Mouse (Mus musculus): ENCODE results near the gene Fam168b.

Fam168b gene

DNA sequence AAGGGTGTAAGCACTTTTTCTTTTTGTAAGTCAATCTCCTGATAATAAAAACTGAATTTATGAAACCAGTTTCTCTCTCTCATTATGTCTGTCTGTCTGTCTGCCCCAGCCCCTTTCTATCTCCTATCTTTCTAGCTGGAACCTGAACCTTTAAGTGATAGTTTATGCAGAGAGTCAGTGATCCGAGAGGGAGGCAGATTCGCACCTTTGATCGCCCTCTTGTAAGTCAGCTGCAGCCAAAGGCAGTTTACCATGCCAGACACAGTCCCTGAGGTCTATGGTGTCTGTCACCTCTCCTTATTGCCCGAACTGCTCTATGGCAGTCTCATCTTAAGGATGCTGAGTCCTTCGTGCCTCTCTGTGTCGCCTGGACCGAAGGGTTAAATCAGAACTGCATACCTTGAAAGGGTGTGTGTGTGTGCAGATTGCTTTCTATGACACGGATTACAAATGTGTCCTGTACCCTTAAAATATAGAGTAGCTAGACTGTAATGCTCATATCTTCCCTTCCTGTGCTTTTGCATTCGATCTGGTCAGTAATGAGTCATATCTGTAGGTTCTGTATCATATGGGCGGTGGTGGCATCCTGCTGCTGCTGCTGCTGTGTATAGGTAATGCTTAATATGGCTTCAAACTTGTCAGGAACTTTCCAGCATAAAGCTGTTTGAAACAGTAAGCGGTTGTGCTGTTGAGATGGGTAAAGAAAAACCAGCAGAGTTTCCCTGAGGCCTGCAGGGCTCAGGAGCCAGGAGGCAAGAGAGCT lies 9.4 kb upstream of the Fam168b start:
- in situ Hi-C loops (cut with MboI, MseI), result loop anchor here (25.0 kb wide), 1 partner anchor 365 kb away; the partner anchor contains the start of gene Prss39

DNA sequence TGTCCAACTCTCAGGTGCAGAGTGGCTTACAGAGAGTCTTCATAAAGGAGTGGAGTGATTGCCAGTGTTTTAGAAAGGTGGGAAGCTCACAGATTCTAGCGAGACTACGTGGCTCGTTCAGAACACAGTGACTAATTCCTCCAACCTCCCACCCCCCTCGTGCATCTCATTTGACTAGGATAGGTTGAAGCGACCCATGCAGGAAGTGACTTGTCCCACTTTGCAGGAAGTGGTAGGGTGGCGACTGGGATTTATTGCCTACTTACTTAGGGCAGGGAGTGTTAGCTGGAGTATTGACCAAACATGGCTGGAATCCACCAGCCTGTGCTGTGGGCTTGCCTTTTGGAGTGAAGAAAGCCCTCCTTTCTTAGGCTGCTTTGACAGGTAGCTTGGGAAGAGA lies 8.7 kb upstream of the Fam168b start:
- in situ Hi-C loops (cut with MboI, MseI), result loop anchor here (25.0 kb wide), 1 partner anchor 364 kb away; the partner anchor contains the start of gene Prss39

DNA sequence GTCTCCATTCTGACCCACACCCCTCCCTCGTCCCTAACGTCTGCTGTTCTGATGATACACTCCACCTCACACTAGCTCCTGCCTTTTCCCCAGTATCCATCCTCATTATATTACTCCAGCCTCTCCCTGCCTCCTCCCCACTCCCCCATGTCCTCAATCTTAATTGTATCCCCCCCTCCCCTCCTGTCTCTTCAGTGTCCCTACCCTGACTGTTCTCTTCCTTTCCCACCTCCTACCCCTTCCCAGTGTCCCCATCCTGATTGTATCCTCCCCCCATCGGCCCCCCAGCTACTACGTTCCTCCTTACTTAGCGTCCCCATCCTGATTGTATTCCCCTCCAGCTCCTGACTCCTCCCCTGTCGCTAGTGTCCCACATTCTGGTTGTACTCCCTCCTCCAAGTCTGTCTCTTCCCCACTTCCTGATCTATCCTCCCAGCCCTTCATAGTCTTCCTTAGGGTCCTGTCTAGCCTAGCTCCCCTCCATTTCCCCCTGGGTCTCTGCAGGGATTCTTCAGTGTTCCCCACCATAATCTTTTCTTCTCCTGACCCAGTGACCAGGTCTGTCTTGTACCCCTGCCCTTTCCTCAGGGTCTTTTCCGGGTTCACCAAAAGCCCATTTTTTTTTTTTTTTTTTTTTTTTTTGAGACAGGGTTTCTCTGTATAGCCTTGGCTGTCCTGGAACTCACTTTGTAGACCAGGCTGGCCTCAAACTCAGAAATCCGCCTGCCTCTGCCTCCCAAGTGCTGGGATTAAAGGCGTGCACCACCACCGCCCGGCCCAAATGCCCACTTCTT lies 7.7 kb upstream of the Fam168b start:
- in situ Hi-C loops (cut with MboI, MseI), result loop anchor here (25.0 kb wide), 1 partner anchor 363 kb away; the partner anchor contains the start of gene Prss39

DNA sequence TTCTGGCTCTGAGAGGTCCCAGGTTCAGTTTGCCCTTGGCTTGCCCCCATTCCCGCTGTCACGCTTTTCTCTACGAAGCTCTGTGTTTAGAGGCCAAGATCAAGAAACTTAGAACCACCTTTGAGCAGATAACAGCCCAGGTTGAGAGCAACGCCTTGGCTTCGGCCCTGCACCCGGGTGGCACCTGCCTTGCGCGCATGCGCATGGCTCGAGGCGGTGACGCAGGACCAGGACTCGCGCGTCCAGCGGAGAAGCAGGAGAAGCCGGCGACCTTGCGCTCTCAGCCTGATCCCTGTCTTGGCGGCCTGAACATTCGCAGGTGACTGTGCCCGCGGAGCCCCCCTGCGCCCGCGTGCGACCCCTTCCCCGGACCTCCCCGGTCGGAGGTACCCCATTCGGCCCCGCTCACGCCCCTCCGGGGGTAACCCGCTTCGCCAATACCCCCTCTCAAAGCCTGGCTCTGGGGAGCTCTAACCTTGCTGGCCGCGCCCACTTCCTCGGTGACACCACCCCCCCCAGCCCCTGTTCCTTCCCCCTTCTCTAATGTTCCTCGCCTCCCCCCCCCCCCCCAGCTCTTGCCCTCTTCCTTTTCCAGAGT lies 7.0 kb upstream of the Fam168b start, which contains the start of gene Plekhb2:
TSS of gene Plekhb2 (plus strand) at position 232 of the 598 bp plus-strand sequence.
- in situ Hi-C loops (cut with MboI, MseI), result loop anchor here (25.0 kb wide), 1 partner anchor 363 kb away; the partner anchor contains the start of gene Prss39

DNA sequence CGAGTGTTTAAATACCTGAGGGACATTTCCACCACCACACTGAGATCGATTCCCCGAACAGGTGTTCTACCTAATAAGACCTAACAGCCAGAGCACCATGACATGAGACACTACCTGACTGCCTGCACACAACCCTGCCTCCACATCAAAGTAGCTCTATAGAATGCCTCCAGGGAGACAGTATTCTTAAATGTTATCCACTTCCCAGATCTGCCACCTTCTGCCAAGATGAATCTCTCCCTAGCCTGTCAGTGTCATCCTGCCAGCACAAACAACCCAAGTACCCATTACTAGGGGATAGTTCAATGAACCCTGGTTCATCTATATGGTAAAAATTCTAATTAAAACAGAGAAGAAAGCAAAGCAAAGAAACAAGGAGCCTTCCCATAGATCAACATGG lies 4.2 kb upstream of the Fam168b start:
- in situ Hi-C loops (cut with MboI, MseI), result no loop called here

DNA sequence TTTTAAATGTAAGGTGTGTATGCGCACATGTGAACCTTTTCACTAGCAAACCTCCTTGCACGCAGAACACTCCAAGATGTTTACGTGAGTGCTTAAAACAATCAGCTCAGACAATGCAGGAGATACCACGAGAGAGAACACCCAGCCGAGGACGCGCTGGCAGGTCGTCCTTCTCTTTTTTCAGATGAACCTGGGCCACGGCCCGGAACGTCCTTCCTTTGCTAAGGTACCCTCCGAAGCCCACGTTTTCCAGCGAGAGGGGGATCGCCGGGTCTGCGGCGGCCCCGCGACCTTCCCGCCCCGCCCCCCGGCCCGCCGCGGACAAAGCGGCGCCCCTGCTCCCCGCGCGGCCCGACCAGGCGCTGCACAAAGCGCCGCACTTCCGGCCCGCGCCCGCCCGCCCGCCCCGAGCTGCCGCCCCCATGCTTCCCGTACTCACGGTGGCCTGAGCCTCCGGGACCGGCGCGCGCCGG lies 440 bp downstream of the Fam168b start:
- in situ Hi-C loops (cut with MboI, MseI), result no loop called here

DNA sequence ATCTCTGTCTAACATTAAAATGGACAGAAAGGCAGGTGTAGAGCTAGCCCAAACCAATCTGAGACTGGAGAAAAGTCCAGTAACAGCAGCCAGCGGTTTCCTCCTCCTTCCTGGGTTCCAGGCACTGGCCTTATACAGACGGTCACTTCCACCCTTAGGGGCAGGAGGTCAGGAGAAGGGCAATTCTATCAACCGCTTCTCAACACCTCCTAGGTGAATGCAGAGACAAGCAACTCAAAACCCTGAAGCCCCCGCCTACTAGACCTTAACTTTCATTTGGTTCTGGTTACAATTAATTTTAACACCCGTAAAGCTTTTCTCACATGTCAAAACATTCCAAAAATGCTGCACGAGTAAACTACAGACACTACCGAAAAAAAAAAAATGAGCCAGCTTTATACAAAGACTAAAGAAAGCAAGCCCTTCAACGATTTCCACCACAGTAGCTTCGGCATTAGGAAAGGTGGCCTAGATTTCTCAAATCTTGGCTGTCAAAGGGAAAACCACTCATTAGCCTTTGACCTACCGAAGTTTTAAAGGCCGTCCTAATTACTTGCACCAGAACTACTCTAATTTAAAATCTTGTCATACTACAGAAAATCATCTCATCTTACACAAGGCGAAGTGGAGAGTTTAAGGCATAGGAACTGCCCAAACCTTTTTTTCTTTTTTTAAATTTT lies 1.0 kb downstream of the Fam168b start:
- in situ Hi-C loops (cut with MboI, MseI), result no loop called here

DNA sequence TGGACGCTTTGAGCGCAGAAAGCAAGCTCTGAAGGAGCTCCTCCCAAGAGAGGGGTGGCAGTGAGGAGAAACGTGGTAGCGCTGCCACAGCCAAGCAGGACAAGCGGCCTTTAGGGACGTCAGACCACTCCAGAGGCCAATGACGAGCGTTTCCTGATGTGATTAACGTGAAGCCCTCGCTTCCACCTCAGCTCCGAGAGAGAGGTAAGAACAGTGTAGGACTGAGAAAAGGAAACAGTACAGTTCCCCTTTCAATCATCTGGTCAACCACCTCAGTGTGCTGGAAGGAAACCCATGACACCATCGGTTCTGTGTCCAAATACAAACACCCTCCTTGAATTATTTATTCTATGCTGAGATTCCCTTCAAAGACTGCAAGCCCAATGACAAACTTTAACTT lies 3.6 kb downstream of the Fam168b start:
- in situ Hi-C loops (cut with MboI, MseI), result no loop called here

DNA sequence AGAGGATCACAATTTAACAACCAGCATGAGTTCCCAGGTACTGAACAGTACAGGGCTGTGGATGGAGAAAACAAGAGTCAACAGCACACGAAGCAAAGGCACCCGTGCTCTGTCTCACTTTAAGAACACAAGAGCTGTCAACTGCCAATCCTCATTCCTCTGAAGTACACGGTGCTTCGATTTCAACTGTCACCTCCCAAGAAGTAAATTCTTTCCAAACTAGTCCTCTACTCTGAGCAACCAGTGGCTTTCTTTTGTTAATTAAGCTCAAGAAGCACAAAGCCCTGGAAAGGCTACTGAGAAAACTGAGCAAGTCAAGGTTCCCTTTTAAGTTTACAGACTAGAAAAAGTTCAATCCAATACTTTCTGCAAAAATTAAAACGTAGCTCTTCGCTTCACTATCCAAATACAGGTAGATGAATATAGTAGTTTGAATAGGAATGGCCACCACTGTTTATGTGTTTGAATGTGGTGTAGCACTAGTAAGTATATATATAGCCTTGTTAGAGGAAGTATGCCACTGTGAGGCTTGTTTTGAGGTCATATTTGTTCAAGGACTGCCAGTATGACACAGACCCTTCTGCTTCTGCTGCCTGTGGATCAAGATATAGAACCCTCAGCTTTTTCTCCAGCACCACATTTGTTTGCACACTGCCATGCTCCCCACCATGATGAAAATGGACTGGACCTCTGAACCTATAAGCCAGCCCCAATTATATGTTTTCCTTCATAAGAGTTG lies 4.7 kb downstream of the Fam168b start:
- in situ Hi-C loops (cut with MboI, MseI), result no loop called here

DNA sequence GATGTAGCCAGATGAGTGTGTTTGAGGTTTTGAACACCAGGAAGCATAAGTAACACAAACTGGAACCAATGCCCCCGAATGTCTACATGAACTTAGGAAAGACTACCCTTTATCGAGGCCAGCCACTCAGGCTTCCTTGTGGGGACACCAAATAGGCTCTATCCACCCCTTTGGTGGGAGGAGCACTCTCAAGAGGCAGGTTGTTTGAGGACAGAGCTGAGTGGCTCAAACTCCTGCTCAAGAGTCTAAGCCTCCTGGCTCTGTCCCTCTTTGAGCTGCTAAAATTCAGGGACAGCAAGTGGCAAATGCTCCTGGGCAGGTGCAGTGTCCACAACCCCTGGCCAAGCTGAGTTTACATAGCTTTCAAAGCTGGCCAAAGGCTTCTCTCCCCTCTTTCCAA lies 8.0 kb downstream of the Fam168b start:
- in situ Hi-C loops (cut with MboI, MseI), result no loop called here

DNA sequence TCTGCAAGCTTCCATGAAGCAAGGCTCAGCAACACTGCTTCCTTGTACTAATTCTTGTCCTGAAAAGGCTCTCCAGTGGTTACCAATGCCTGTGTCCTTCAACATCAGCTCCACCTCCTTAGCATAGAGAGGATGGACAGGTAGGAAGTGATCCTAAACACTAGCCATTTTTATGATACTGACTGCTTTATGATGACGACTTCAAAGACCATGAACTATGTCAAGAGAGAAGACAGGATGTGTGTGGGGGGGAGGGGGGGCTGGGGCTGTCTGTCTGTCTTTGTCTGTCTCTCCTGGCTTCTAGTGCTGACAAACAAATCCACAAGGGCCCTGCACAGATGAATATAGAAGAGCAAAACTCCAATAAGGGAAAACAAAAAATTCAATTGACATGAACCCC lies 11.5 kb downstream of the Fam168b start:
- in situ Hi-C loops (cut with MboI, MseI), result no loop called here

DNA sequence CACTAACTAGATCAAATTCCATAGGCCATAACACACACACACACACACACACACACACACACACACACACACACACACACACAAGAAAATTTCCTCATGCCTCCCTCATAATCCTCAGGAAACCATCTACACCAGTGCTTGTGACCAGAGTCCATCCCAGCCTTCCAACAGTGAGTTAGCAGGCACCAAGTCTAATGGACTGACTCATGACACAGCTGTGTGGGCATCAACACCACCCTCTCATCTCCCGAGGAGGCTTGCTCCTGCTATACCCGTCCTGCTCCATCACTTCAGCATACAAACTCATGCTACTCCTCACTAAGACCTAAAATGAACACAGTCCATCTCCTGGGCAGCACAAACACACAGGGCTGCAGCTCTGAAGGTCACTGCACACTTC lies 11.9 kb downstream of the Fam168b start:
- in situ Hi-C loops (cut with MboI, MseI), result no loop called here

DNA sequence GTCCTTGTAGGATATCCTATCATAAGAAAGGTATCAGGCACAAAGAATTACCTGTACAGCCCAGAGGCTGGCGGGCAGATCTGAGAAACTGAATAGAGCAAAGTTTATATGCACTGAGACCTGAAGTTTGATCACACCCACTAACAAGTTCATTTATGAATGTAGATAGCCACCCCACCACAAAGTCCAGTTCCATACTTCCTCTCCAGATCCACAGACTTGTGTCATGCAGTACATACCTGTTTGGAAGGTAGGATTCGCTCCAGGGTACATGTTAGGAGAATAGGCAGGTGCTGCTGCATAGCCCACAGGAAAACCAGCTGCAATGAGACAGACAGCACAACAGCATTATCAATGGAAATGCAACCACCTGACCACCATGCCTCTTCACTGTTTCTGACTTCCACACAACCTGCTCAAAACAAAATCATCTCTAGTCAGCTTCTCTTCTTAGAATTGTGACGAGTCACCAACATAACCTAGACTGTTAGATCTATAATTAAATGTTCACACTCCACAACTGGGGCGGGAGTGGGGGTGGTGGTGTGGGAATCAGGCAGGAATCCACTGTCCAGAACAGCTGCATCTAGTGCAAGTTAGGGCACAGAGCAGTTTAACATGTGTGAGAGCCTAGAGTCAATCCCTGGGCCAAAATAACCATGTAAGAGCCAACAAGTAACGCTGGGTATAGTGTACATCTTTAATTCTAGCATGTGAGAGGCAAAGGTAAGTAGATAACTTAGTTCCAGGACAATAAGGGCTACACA lies 14.2 kb downstream of the Fam168b start:
- in situ Hi-C loops (cut with MboI, MseI), result no loop called here

DNA sequence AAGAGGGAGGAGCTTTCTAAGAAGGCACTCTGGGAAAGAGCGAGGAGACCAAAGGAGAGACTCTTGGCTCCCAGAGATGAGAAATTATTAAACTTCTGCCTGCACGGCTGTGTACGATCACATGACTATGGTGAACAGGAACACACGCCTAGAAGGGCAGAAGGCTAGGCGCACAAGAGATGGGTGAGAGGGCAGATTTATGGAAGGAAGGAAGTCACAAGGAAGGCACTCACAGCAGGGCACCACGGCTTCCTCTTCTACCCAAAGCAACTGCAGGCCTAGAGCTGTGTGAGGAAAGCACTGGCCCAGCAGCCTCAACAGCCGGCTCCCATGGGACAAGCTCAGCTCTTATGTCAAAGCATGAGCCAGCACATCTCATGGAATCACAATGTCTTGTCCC lies 15.0 kb downstream of the Fam168b start:
- in situ Hi-C loops (cut with MboI, MseI), result no loop called here

DNA sequence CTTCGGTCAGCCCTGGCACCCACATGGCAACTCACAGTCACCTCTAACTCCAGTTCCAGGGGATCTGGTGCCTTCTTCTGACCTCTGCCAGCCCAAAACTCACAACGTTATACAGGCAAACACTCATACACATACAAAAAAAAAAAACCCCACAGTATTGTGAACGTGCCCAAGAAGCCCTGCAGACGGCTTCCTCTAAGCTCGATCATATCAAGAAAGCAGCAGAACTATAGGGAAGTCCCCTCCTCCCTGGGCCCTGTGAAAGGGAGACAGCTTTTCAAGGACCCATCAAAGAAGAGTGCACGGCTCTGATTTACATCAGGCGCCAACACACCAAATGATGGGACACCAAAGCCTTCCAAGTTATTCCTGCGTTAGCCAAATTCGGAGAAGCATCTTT lies 17.0 kb downstream of the Fam168b start:
- in situ Hi-C loops (cut with MboI, MseI), result no loop called here

DNA sequence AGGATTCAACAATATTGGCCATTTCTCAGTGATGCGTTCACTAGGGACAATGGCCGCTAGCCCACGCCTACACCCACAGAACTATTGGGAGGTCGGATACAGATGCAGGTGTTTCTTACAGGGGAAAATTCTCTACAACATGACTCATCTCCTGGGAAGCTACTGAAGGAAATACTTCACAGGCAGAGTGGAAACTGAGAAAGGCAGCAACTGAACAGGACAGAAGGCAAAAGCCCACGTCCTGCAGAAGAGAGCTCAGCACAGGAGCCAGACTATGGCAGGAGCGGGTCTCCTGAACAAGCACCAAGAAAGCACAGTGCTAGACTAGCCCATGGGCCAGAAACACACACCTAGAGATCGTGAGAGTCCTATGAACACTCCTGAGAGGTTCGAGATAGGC lies 18.7 kb downstream of the Fam168b start:
- in situ Hi-C loops (cut with MboI, MseI), result loop anchor here (5.0 kb wide), 1 partner anchor 38 kb away; no protein-coding TSS in a partner anchor

DNA sequence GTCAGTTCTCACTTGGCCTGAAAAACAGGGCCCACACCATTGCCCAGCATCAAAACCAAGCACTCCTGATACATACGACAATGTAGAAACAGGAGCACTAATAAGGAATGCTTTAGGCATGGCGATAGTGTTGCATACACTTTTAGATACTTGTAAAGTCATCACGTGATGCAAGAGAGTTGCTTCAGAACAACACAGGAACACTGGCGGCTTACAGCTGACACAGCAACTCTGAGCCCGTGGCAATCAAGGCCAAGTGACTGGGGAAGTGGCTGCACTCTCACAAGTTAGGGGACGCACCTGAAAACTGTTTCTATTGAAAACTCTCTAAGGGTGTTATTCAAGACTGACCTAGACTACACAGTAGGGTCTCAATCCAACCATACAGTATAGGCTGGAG lies 19.5 kb downstream of the Fam168b start:
- in situ Hi-C loops (cut with MboI, MseI), result loop anchor here (5.0 kb wide), 1 partner anchor 39 kb away; no protein-coding TSS in a partner anchor

DNA sequence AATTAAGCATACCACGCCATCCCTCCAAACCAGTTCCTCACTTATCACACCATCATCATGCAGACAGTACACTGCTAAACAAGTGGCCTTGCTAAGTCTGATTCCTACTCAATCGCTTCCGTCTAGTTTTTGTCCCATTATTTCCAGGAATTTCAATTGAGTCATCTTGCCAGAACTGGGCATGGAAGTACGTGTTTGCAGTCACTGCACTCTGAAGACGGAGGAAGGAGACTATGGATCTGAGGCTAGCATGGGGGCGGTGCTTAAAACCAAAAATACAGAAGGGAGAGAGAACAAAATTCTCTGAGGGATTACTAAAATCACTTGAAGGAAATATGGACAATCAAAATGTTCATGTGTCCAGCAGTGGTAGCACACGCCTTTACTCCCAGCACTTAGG lies 20.1 kb downstream of the Fam168b start:
- in situ Hi-C loops (cut with MboI, MseI), result loop anchor here (5.0 kb wide), 1 partner anchor 40 kb away; no protein-coding TSS in a partner anchor

DNA sequence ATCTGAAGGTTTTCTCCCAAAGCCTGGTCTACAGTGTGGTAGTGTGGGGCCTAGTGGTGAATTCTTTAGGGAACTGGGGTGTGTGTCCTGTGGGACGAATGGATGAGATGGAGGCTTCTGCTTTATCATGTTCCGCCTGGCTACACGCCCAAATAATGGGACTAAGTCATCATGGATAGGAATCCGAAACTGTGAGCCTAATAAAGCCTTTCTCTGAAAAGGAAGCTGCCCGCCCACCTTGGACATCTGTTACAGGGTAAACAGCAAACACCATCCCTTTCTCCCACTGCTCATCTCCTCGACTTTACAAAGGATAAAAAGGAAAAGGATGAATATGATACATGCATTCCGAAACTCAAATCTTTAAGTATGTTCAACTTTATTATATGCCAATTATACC lies 20.9 kb downstream of the Fam168b start:
- in situ Hi-C loops (cut with MboI, MseI), result loop anchor here (5.0 kb wide), 1 partner anchor 40 kb away; no protein-coding TSS in a partner anchor

DNA sequence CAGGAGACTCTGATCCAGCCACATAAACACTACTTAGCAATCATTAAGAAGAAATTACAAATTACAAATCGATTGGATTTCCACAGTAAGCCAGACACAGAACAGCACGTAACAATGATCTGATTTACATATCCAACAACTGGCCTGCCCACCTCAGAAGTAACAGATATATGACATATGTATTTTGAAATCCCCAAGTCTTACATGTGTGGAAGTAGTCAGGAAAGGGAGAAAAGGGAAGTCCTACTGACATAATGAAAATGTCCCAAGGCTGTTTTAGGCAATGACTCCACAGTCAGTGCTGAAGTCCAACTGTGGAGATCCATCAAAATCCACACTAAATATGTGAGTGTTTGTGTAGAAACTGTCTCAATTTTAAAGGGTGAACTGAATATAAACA lies 21.5 kb downstream of the Fam168b start:
- in situ Hi-C loops (cut with MboI, MseI), result loop anchor here (5.0 kb wide), 1 partner anchor 41 kb away; no protein-coding TSS in a partner anchor
